Mouse (Mus musculus): ENCODE data around the gene Gpc5. TPM values are rescaled to one million over a fixed set of nuclear protein-coding genes. Genes with fewer than 3 reads are reported as not detected.

Gpc5 gene
- polyA plus RNA-seq, 1 experiment from 2014 or later = 0.20 TPM

- ATAC-seq (ENCODE audit: insufficient read depth, low FRiP score, low TSS enrichment) (peak; percentile 60), DNase-seq (ENCODE audit: low spot score) (peak; percentile 79)
- H3K27me3 ChIP-seq (ENCODE audit: control insufficient read depth, insufficient read depth, low read length) = no peaks in the 10 kb centered on the region
- H3K4me3 ChIP-seq (ENCODE audit: low read depth, low read length) = no peak overlapping the region
- no peaks in the 10 kb centered on the region for H3K36me3 ChIP-seq (ENCODE audit: control insufficient read depth, insufficient read depth, low read length)
- no peaks in the 10 kb centered on the region for H3K9me3 ChIP-seq (ENCODE audit: control insufficient read depth, low read length)
- H3K9ac ChIP-seq (ENCODE audit: low read length) = no peak overlapping the region
- WGBS = under 1% methylated on average over 7 of the region's 7 CpGs
- H3K27ac ChIP-seq (ENCODE audit: low read depth, low read length) = no peak overlapping the region
- H3K4me1 ChIP-seq (ENCODE audit: control insufficient read depth, insufficient read depth, low read length) = no peaks in the 10 kb centered on the region
- no peak overlapping the region for H3K4me2 ChIP-seq (ENCODE audit: low read depth)
These were observed 739.3 kb downstream of the Gpc5 start for GRCm38 (mm10) chr14:115831219-115831755.

DNA sequence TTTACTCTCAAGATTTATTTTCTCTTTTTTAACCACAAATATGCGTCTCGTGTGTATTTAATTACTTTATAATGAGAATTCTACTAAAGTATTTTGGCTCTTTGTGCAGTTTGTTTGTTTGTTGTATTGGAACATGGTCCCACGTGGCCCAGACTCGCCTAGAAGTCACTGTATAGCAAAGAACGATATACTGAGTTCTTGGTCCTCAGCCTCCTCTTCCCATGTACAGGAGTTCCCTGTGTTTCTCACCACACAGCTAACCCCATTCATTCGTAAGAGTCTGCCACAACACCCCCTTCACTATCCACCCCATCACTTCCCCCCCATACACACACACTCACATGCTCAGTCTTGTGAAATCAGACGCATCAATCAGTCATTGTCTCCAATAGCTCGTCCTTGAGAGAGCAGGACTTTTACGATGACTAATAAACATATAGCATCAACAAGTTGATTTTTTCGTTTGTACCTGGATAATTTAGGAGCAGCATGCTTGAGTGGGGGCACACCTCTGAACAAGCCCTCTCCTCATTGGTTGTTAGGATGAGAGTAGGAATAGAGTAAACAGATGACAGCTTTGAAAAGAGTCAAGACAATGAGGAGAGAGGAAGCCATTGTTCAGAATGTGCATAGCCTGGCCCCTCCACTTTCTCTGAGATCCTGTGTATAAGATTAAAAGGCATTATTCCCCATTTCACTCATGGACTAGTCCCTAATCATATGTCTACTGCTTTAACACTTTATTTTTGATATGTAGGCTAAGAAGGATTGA is 740.0 kb downstream of the Gpc5 start:
- ATAC-seq (ENCODE audit: insufficient read depth, low FRiP score, low TSS enrichment) (no peak), DNase-seq (ENCODE audit: low spot score) (no peak)
- Histone ChIP-seq H3K4me3 (ENCODE audit: low read depth, low read length) (no peak overlapping the region), H3K27ac (ENCODE audit: low read depth, low read length) (no peak overlapping the region), H3K27me3 (ENCODE audit: control insufficient read depth, insufficient read depth, low read length) (no peaks in the 10 kb centered on the region), H3K4me2 (ENCODE audit: low read depth) (no peak overlapping the region), H3K36me3 (ENCODE audit: control insufficient read depth, insufficient read depth, low read length) (no peaks in the 10 kb centered on the region), H3K4me1 (ENCODE audit: control insufficient read depth, insufficient read depth, low read length) (no peaks in the 10 kb centered on the region), H3K9me3 (ENCODE audit: control insufficient read depth, low read length) (no peaks in the 10 kb centered on the region), H3K9ac (ENCODE audit: low read length) (no peak overlapping the region)
- WGBS = 81% methylated on average over 10 of the region's 10 CpGs

DNA sequence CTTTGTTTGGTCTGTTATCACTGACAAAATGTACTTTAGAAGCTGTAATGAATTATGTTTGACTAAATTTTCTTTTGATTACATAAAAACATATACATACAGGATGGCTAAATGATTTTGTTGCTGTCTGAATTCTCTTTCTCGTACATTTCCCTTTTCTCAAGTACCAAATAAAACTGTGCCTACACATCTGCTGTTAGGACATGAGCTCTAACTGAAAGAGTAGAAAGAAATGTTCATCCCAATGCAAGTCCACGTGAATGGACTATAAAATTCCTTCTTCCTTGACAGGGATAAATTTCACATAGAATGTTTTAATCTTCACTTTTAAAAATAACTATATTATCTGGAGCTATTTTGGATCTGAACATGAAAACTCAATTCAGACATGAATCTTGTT is 751.8 kb downstream of the Gpc5 start:
- no peak overlapping the region for H3K4me3 ChIP-seq (ENCODE audit: low read depth, low read length)
- H3K27ac ChIP-seq (ENCODE audit: low read depth, low read length) = no peak overlapping the region
- no peaks in the 10 kb centered on the region for H3K4me1 ChIP-seq (ENCODE audit: control insufficient read depth, insufficient read depth, low read length)
- WGBS = 78% methylated on average over 2 of the region's 2 CpGs
- no peak for DNase-seq (ENCODE audit: low spot score)
- no peaks in the 10 kb centered on the region for H3K9me3 ChIP-seq (ENCODE audit: control insufficient read depth, low read length)
- H3K36me3 ChIP-seq (ENCODE audit: control insufficient read depth, insufficient read depth, low read length) = no peaks in the 10 kb centered on the region
- no peak overlapping the region for H3K4me2 ChIP-seq (ENCODE audit: low read depth)
- H3K9ac ChIP-seq (ENCODE audit: low read length) = no peak overlapping the region
- ATAC-seq (ENCODE audit: insufficient read depth, low FRiP score, low TSS enrichment) = no peak
- no peaks in the 10 kb centered on the region for H3K27me3 ChIP-seq (ENCODE audit: control insufficient read depth, insufficient read depth, low read length)

DNA sequence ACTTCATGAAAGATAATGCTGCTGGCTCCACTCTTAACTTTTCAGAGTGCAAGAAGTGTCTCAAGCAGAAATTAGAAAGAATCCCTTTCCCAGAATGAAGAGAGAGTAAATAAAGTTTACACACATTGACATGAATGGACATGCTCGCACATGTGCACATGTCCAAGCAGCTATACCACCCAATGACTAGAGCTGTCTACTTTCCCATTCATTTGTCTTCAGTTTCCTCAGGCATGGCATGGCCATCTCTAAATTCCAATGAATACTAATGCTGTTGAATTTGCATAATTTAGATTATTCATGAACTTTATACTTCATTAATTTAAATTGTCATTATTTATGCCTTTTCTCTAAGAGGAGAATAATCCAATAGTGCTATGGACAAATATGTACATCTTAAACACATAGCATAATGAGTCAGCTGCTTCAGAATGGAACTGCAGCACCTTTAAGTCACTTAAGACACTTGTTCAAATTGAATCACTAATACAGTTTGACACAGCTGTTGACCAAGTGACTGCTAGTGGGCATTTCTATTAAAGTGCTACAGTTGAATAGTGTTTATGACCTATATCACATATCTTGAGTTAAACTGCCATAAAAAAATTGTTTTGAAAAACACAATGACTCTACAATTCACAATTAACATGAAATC is 752.9 kb downstream of the Gpc5 start:
- H3K9ac ChIP-seq (ENCODE audit: low read length) = no peak overlapping the region
- H3K9me3 ChIP-seq (ENCODE audit: control insufficient read depth, low read length) = no peaks in the 10 kb centered on the region
- ATAC-seq (ENCODE audit: insufficient read depth, low FRiP score, low TSS enrichment) (peak; percentile 60; the same call in 1 of the 2 replicates), DNase-seq (ENCODE audit: low spot score) (no peak)
- no peak overlapping the region for H3K4me2 ChIP-seq (ENCODE audit: low read depth)
- H3K27me3 ChIP-seq (ENCODE audit: control insufficient read depth, insufficient read depth, low read length) = no peaks in the 10 kb centered on the region
- H3K27ac ChIP-seq (ENCODE audit: low read depth, low read length) = no peak overlapping the region
- 91% methylated on average over 1 of the region's 1 CpGs for WGBS
- no peaks in the 10 kb centered on the region for H3K36me3 ChIP-seq (ENCODE audit: control insufficient read depth, insufficient read depth, low read length)
- no peak overlapping the region for H3K4me3 ChIP-seq (ENCODE audit: low read depth, low read length)
- no peaks in the 10 kb centered on the region for H3K4me1 ChIP-seq (ENCODE audit: control insufficient read depth, insufficient read depth, low read length)

GRCm38 (mm10) chr14:115869127-115869526 is 777.1 kb downstream of the Gpc5 start:
- no peak overlapping the region for H3K9ac ChIP-seq (ENCODE audit: low read length)
- H3K4me1 ChIP-seq (ENCODE audit: control insufficient read depth, insufficient read depth, low read length) = no peaks in the 10 kb centered on the region
- no peak for DNase-seq (ENCODE audit: low spot score)
- no peaks in the 10 kb centered on the region for H3K9me3 ChIP-seq (ENCODE audit: control insufficient read depth, low read length)
- no peak overlapping the region for H3K4me3 ChIP-seq (ENCODE audit: low read depth, low read length)
- no peaks in the 10 kb centered on the region for H3K27me3 ChIP-seq (ENCODE audit: control insufficient read depth, insufficient read depth, low read length)
- no peaks in the 10 kb centered on the region for H3K36me3 ChIP-seq (ENCODE audit: control insufficient read depth, insufficient read depth, low read length)
- no peak overlapping the region for H3K4me2 ChIP-seq (ENCODE audit: low read depth)
- H3K27ac ChIP-seq (ENCODE audit: low read depth, low read length) = no peak overlapping the region
- WGBS = 83% methylated on average over 3 of the region's 3 CpGs
- no peak for ATAC-seq (ENCODE audit: insufficient read depth, low FRiP score, low TSS enrichment)

DNA sequence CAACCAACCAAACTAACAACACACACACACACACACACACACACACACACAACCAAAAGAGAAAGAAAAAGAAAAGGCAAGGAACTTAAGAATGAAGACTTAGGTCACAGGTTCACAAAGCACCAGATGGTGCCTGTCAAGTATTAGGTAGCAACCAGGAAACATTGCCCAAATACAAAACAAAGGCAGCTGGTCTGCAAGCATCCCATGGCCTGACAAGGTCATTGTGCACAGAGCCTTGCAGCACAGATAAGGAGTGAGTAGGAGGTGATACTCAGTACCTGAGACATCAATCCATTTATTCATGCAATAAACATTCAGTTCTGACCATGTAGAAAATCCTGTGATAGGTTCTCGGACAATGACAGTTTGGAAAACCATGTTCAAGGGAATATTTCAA is 884.0 kb downstream of the Gpc5 start:
- Histone ChIP-seq H3K4me1 (ENCODE audit: control insufficient read depth, insufficient read depth, low read length) (no peaks in the 10 kb centered on the region), H3K4me3 (ENCODE audit: low read depth, low read length) (no peak overlapping the region), H3K27ac (ENCODE audit: low read depth, low read length) (no peak overlapping the region), H3K4me2 (ENCODE audit: low read depth) (no peak overlapping the region), H3K36me3 (ENCODE audit: control insufficient read depth, insufficient read depth, low read length) (no peaks in the 10 kb centered on the region), H3K9me3 (ENCODE audit: control insufficient read depth, low read length) (no peaks in the 10 kb centered on the region), H3K27me3 (ENCODE audit: control insufficient read depth, insufficient read depth, low read length) (no peaks in the 10 kb centered on the region), H3K9ac (ENCODE audit: low read length) (no peak overlapping the region)
- DNase-seq (ENCODE audit: low spot score) (no peak), ATAC-seq (ENCODE audit: insufficient read depth, low FRiP score, low TSS enrichment) (no peak)
- 80% methylated on average over 1 of the region's 1 CpGs for WGBS

DNA sequence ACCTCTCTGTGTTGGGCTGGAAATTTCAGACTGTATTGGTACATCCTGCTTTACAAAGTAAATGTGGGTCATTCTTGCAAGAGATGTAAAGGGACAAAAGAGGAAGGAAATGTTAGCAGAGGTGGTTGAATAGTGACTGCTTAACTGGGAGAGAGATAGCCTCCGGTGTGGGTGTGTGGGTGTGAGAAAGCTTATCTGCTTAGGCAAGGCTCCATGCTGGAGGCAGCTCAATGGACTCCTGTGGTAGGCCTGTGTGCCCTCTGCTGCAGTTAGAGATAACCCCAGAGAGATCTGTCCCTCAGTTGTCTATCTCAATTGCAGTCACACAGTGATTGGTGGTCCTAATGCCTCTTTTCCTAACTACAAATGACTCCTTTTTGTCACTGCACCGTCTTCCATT is 887.2 kb downstream of the Gpc5 start:
- 79% methylated on average over 2 of the region's 2 CpGs for WGBS
- Histone ChIP-seq H3K9me3 (ENCODE audit: control insufficient read depth, low read length) (no peaks in the 10 kb centered on the region), H3K4me3 (ENCODE audit: low read depth, low read length) (no peak overlapping the region), H3K4me1 (ENCODE audit: control insufficient read depth, insufficient read depth, low read length) (no peaks in the 10 kb centered on the region), H3K4me2 (ENCODE audit: low read depth) (no peak overlapping the region), H3K9ac (ENCODE audit: low read length) (no peak overlapping the region), H3K27ac (ENCODE audit: low read depth, low read length) (no peak overlapping the region), H3K36me3 (ENCODE audit: control insufficient read depth, insufficient read depth, low read length) (no peaks in the 10 kb centered on the region), H3K27me3 (ENCODE audit: control insufficient read depth, insufficient read depth, low read length) (no peaks in the 10 kb centered on the region)
- no peak for ATAC-seq (ENCODE audit: insufficient read depth, low FRiP score, low TSS enrichment)
- no peak for DNase-seq (ENCODE audit: low spot score)

DNA sequence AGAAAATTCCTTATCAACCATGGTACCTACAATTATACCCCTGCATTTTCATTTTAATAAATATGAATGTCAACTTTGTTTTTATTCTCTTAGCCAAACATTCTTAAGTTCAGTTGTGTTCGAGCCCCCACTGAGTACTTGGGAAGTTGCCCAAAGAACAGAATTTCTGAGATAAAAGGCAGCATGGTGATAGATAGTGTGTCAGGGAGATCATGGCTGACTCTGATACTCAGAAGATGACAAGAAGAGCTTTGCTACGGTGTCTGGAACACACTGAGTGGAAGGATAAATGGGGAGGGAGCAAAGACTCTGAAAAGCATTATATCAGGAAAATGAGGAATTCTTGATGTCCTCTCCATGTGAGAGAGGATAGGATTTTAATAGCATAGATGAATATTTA is 898.7 kb downstream of the Gpc5 start:
- Histone ChIP-seq H3K27me3 (ENCODE audit: control insufficient read depth, insufficient read depth, low read length) (no peaks in the 10 kb centered on the region), H3K9me3 (ENCODE audit: control insufficient read depth, low read length) (no peaks in the 10 kb centered on the region)

More for the DNA sequence above, 898.7 kb downstream of the Gpc5 start:
- no peak for ATAC-seq (ENCODE audit: insufficient read depth, low FRiP score, low TSS enrichment)
- no peak for DNase-seq (ENCODE audit: low spot score)
- Histone ChIP-seq H3K9ac (ENCODE audit: low read length) (no peak overlapping the region), H3K4me3 (ENCODE audit: low read depth, low read length) (no peak overlapping the region), H3K27ac (ENCODE audit: low read depth, low read length) (no peak overlapping the region), H3K4me1 (ENCODE audit: control insufficient read depth, insufficient read depth, low read length) (no peaks in the 10 kb centered on the region), H3K4me2 (ENCODE audit: low read depth) (no peak overlapping the region), H3K36me3 (ENCODE audit: control insufficient read depth, insufficient read depth, low read length) (no peaks in the 10 kb centered on the region)
- WGBS = 70% methylated on average over 2 of the region's 2 CpGs

All from neural tube, embryonic 11.5 days (tissue).